Mouse (Mus musculus): ENCODE data around the gene Fam72a. TPM values are rescaled to one million over a fixed set of nuclear protein-coding genes. Genes with fewer than 3 reads are reported as not detected.

The Fam72a gene
- polyA plus RNA-seq, 1 experiment from 2014 or later: 1.8 TPM

DNA sequence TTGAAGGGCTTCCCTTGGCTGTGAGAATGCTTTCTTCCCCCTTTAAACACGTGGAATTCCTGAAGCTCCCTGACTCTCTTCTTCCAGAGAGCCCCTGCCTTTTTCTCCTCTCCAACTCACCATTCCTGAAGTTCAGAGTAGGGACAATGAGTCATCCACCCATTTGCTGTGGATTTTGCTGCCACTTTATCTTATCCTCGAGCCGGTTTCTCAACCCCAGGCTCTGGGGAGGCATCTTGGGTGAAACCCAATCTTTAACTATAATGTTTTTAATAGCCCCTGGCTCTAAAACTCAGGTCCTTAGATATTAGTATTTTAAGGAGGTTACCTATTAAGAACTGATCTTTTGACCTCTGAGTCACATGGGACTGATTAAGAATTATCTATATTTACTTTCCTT lies 13.7 kb downstream of the Fam72a start:
- no peak for ATAC-seq (ENCODE audit: low FRiP score, low TSS enrichment)
- H3K9ac ChIP-seq (replicated peaks; ENCODE audit: low read length): no peak overlapping the region
- no peak overlapping the region for H3K4me3 ChIP-seq (replicated peaks; ENCODE audit: low read depth, low read length)
- no peak for DNase-seq
- H3K9me3 ChIP-seq (ENCODE audit: control insufficient read depth, low read length): no peaks in the 10 kb centered on the region
- no peaks in the 10 kb centered on the region for H3K36me3 ChIP-seq (ENCODE audit: control insufficient read depth, insufficient read depth, low read length)
- H3K27ac ChIP-seq (replicated peaks; ENCODE audit: low read depth, low read length): no peak overlapping the region
- WGBS: 58% methylated on average over 3 of the region's 3 CpGs
- H3K4me2 ChIP-seq (ENCODE audit: low read length): no peak overlapping the region
- 0 out of 2 replicates have a peak, but pooled peaks cover 4% of the 10 kb centered on the region for H3K4me1 ChIP-seq (ENCODE audit: control insufficient read depth, insufficient read depth, low read length)
- H3K27me3 ChIP-seq (ENCODE audit: control insufficient read depth, insufficient read depth, low read length): no peaks in the 10 kb centered on the region

DNA sequence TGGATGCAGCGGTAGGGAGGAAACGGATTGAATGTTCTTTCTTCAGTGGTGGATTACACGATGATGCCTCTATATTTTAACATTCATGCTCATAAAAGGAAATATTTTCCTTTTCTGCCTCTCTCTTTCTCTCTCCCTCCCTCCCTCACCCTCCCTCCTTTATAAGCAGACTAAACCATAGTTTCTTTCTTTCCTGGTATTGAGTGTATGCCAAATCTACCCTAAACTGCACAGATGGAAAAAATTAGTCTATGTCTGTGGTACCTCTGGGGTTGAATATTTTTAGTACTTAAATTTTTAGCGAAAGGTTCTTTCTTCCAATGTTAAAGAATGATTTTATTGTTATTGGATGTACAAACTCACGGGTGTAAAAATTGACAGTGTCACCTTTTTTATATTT lies 14.2 kb downstream of the Fam72a start:
- Histone ChIP-seq H3K4me2 (ENCODE audit: low read length) (no peak overlapping the region), H3K36me3 (ENCODE audit: control insufficient read depth, insufficient read depth, low read length) (no peaks in the 10 kb centered on the region), H3K27me3 (ENCODE audit: control insufficient read depth, insufficient read depth, low read length) (no peaks in the 10 kb centered on the region), H3K4me1 (ENCODE audit: control insufficient read depth, insufficient read depth, low read length) (0 out of 2 replicates have a peak, but pooled peaks cover 4% of the 10 kb centered on the region), H3K4me3 (replicated peaks; ENCODE audit: low read depth, low read length) (no peak overlapping the region), H3K9ac (replicated peaks; ENCODE audit: low read length) (no peak overlapping the region), H3K27ac (replicated peaks; ENCODE audit: low read depth, low read length) (no peak overlapping the region), H3K9me3 (ENCODE audit: control insufficient read depth, low read length) (no peaks in the 10 kb centered on the region)
- no peak for DNase-seq
- 93% methylated on average over 5 of the region's 5 CpGs for WGBS
- no peak for ATAC-seq (ENCODE audit: low FRiP score, low TSS enrichment)

DNA sequence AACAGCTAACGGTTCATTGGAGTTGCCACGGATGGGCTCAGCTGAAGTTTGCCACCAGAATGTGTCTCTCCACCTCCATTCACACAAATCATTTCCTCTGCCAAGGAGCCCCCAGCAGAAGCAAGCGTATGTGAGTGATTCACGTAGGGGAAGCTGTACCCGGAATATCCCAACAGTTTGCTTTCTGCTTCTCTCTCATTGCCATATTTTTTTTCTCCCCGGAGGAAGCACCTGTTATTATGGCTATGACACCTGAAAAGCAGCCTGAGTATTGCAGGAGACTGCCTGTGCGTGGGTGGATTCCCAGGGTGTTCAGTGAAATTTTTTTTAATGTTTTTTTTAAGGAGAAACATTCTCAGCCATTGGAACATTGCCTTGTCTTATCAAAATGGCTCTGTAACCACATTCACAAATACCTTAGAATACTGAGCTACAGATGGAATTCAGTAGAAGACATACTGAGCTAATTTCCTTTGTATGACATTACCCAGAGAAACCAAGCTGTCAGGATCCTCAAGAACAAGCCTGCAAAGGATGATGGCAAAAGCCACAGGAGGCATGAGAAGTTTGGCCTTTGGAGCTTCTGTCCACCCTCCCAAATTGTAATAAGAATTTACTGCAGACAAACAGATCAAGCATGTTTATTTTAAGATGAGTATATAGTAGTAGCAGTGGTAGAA lies 16.3 kb downstream of the Fam72a start:
- Histone ChIP-seq H3K27me3 (ENCODE audit: control insufficient read depth, insufficient read depth, low read length) (no peaks in the 10 kb centered on the region), H3K36me3 (ENCODE audit: control insufficient read depth, insufficient read depth, low read length) (no peaks in the 10 kb centered on the region), H3K4me2 (ENCODE audit: low read length) (no peak overlapping the region), H3K9ac (replicated peaks; ENCODE audit: low read length) (no peak overlapping the region), H3K27ac (replicated peaks; ENCODE audit: low read depth, low read length) (no peak overlapping the region), H3K4me1 (ENCODE audit: control insufficient read depth, insufficient read depth, low read length) (0 out of 2 replicates have a peak, but pooled peaks cover 6% of the 10 kb centered on the region), H3K4me3 (replicated peaks; ENCODE audit: low read depth, low read length) (no peak overlapping the region), H3K9me3 (ENCODE audit: control insufficient read depth, low read length) (no peaks in the 10 kb centered on the region)
- 87% methylated on average over 7 of the region's 7 CpGs for WGBS
- DNase-seq (no peak), ATAC-seq (ENCODE audit: low FRiP score, low TSS enrichment) (no peak)

DNA sequence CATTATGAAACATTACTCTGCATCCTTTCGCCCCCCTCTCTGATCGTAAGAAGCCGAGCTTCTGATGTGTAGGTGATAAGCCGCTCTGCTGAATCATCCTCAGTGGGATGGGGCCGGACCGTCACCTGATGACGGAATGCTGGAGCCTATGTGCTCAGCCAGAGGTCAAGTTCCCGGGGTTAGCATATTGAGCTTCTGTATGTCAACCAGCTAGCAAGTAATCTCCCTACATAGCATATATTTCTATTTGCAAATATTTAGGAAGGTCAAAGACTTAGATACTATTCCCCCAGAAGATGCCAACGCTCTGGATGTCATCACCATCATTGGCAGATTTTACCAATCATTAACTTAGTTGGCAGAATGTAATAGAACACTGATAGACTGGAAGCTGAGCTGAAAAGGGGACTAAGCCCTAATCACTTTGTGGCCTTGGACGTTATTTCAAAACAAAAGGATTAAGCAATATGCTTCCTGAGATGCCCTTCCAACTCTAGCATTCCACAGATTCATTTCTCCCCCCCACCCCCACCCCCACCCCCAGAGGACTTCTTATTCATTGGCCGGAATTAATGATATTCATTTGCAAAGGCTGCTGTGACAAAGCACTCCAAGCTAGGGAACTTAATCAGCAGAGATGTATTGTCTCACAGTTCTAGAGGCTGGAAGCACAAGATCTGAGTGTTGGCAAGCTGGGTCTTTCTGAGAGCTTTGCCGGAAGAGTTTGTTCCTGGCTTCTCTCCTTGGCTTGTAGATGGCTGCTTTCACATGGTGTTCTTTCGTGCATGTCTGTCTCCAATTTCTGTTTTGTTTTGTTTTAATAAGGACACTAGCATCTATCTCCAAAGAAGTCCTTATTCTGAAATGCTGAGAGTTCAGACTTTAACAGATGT lies 19.3 kb downstream of the Fam72a start:
- Histone ChIP-seq H3K4me2 (ENCODE audit: low read length) (no peak overlapping the region), H3K27me3 (ENCODE audit: control insufficient read depth, insufficient read depth, low read length) (no peaks in the 10 kb centered on the region), H3K36me3 (ENCODE audit: control insufficient read depth, insufficient read depth, low read length) (no peaks in the 10 kb centered on the region), H3K9ac (replicated peaks; ENCODE audit: low read length) (no peak overlapping the region), H3K4me1 (ENCODE audit: control insufficient read depth, insufficient read depth, low read length) (0 out of 2 replicates have a peak, but pooled peaks cover 2% of the 10 kb centered on the region), H3K9me3 (ENCODE audit: control insufficient read depth, low read length) (no peaks in the 10 kb centered on the region), H3K27ac (replicated peaks; ENCODE audit: low read depth, low read length) (no peak overlapping the region), H3K4me3 (replicated peaks; ENCODE audit: low read depth, low read length) (no peak overlapping the region)
- DNase-seq: no peak
- WGBS: 82% methylated on average over 13 of the region's 13 CpGs
- no peak for ATAC-seq (ENCODE audit: low FRiP score, low TSS enrichment)

DNA sequence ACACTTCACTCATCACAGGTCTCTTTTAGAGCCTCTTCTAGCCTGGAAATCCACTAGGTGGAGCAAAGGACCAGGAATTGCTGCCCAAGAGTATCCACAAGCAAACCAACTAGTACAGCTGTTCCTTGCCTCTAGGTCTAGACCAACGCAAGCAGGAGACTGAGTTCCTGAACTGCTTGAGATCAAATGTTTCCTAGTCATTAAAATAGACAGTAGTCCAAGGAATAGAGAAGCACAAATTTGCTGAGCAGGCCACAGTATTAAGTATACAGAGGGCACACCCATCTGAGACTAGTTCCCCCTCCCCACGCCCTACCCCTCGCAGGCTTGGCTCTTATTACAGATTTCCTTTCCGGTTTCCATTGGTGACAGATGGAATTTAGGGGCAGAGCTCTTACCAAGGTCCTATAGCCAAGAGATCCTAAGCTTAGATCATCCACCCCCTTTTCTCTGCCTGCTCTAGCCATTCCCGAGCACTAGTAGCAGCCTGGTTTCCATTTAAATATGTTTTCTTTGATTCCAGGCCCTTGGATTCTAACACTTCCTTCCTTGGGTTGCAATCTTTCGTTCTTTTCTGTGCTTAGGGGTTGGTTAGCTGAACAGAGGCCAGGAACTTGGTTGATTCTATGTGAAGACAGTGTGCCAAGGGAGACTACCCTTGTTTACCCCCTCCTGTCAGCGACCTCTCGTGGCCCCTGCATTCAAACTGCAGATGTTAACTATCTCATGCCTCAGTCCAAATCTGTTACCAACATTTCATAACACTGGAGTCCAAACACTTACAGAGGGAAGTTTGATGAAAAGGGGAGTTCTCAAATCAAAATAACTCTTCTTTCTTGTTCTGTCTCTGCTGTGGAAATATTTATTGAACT lies 21.0 kb downstream of the Fam72a start:
- DNase-seq (peak; percentile 70), ATAC-seq (ENCODE audit: low FRiP score, low TSS enrichment) (no peak)
- H3K9me3 ChIP-seq (ENCODE audit: control insufficient read depth, low read length): no peaks in the 10 kb centered on the region
- 26% methylated on average over 8 of the region's 8 CpGs for WGBS
- H3K36me3 ChIP-seq (ENCODE audit: control insufficient read depth, insufficient read depth, low read length): no peaks in the 10 kb centered on the region
- H3K27ac ChIP-seq (replicated peaks; ENCODE audit: low read depth, low read length): no peak overlapping the region
- H3K4me3 ChIP-seq (replicated peaks; ENCODE audit: low read depth, low read length): no peak overlapping the region
- H3K4me1 ChIP-seq (ENCODE audit: control insufficient read depth, insufficient read depth, low read length): 0 out of 2 replicates have a peak, but pooled peaks cover 2% of the 10 kb centered on the region
- no peak overlapping the region for H3K4me2 ChIP-seq (ENCODE audit: low read length)
- H3K27me3 ChIP-seq (ENCODE audit: control insufficient read depth, insufficient read depth, low read length): no peaks in the 10 kb centered on the region
- H3K9ac ChIP-seq (replicated peaks; ENCODE audit: low read length): no peak overlapping the region

DNA sequence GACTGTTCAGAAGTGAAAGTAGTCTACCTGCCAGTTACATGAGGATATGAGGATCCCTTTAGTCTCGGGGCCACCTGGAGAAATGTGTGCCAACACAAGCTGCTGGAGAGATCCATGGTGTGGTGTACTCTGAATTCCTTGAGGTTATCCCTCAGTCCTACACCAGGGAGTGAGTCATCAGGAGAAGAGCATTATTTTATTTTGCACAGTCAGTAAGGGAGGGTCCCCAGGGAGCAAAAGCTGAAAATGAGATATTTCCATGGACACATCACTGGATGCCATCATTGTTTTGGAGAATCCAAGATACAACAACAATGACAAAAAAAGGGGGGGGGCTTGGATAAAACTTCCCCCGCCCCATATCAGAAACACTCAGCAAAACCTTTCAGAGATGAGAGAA lies 24.3 kb downstream of the Fam72a start:
- Histone ChIP-seq H3K9ac (replicated peaks; ENCODE audit: low read length) (no peak overlapping the region), H3K36me3 (ENCODE audit: control insufficient read depth, insufficient read depth, low read length) (no peaks in the 10 kb centered on the region), H3K4me2 (ENCODE audit: low read length) (no peak overlapping the region), H3K4me3 (replicated peaks; ENCODE audit: low read depth, low read length) (no peak overlapping the region), H3K27ac (replicated peaks; ENCODE audit: low read depth, low read length) (no peak overlapping the region), H3K27me3 (ENCODE audit: control insufficient read depth, insufficient read depth, low read length) (no peaks in the 10 kb centered on the region), H3K9me3 (ENCODE audit: control insufficient read depth, low read length) (no peaks in the 10 kb centered on the region), H3K4me1 (ENCODE audit: control insufficient read depth, insufficient read depth, low read length) (peaks cover 8% of the 10 kb centered on the region; the same call in 1 of the 2 replicates)
- ATAC-seq (ENCODE audit: low FRiP score, low TSS enrichment): no peak
- no peak for DNase-seq
- 94% methylated on average over 2 of the region's 2 CpGs for WGBS

DNA sequence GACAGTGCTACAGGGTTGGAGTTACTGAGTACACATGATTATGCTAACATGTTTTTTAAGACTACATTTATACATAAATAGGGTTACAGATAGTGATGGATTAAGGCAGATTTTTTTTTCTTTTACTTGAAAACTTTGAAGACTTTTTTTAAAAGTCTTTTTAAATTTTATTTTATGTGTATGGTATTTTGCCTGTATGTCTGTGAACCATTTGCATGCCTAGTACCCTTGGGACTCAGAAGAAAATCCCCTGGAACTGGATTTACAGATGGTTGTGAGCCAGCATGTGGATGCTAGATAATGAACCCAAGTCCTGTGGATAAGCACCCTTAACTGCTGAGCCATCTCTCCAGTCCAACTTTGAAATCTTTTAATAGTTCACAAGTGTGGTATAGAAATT lies 25.7 kb downstream of the Fam72a start:
- H3K36me3 ChIP-seq (ENCODE audit: control insufficient read depth, insufficient read depth, low read length): no peaks in the 10 kb centered on the region
- DNase-seq: no peak
- ATAC-seq (ENCODE audit: low FRiP score, low TSS enrichment): no peak
- H3K4me3 ChIP-seq (replicated peaks; ENCODE audit: low read depth, low read length): no peak overlapping the region
- H3K9me3 ChIP-seq (ENCODE audit: control insufficient read depth, low read length): no peaks in the 10 kb centered on the region
- H3K27me3 ChIP-seq (ENCODE audit: control insufficient read depth, insufficient read depth, low read length): no peaks in the 10 kb centered on the region
- H3K4me2 ChIP-seq (ENCODE audit: low read length): no peak overlapping the region
- peaks cover 8% of the 10 kb centered on the region; the same call in 1 of the 2 replicates for H3K4me1 ChIP-seq (ENCODE audit: control insufficient read depth, insufficient read depth, low read length)
- no peak overlapping the region for H3K27ac ChIP-seq (replicated peaks; ENCODE audit: low read depth, low read length)
- no peak overlapping the region for H3K9ac ChIP-seq (replicated peaks; ENCODE audit: low read length)

DNA sequence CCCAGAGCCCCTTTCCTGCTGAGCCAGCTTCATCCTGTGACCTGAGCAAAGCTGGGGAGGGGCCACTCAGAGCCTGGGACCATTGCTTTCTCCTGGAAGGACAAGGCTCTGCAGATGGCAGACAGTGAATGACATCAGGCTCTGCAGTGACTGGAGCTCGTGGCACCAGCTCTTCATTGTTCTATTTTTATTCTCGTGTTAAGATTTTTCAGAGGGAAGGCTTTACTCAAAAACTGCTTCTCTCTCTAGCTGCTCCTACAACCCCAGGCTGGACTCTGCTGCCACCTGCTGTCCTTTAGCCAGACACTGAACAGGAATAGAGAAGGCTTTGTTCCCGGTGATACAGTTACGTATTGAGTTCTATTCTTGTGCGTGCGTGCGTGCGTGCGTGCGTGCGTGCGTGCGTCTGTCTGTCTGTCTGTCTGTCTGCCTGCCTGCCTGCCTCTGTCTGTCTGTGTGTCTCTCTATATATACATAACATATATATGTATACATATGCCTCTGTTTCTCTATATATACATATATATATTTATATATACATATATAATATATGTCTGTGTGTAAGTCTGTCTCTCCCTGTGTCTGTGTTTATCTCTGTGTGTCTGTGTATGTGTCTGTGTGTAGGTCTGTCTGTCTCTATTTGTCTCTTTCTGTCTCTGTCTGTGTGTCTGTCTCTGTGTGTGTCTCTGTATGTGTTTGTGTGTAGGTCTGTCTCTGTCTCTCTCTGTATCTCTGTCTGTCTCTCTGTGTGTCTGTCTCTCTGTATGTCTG lies 27.5 kb downstream of the Fam72a start:
- WGBS: 3% methylated on average over 13 of the region's 13 CpGs
- ATAC-seq (ENCODE audit: low FRiP score, low TSS enrichment) (peak; percentile 95), DNase-seq (peak; percentile 94)
- H3K4me2 ChIP-seq (ENCODE audit: low read length): peak overlapping the region; percentile 48
- peak overlapping the region; percentile 83 for H3K27ac ChIP-seq (replicated peaks; ENCODE audit: low read depth, low read length)
- peaks cover 6% of the 10 kb centered on the region; the same call in 1 of the 2 replicates for H3K4me1 ChIP-seq (ENCODE audit: control insufficient read depth, insufficient read depth, low read length)
- H3K4me3 ChIP-seq (replicated peaks; ENCODE audit: low read depth, low read length): peak overlapping the region; percentile 9; the same call in 1 of the 2 replicates
- peak overlapping the region; percentile 59 for H3K9ac ChIP-seq (replicated peaks; ENCODE audit: low read length)
- no peaks in the 10 kb centered on the region for H3K9me3 ChIP-seq (ENCODE audit: control insufficient read depth, low read length)
- no peaks in the 10 kb centered on the region for H3K36me3 ChIP-seq (ENCODE audit: control insufficient read depth, insufficient read depth, low read length)
- no peaks in the 10 kb centered on the region for H3K27me3 ChIP-seq (ENCODE audit: control insufficient read depth, insufficient read depth, low read length)

Data from midbrain, embryonic 14.5 days (tissue).